Mouse (Mus musculus) T-helper 1 cell (primary cell): ENCODE data around the gene Zmym4.
"Not testable (repeated sequence)": the region's sequence is repeated elsewhere in the genome, so short reads cannot be mapped to it uniquely, and the experiment has no call there.

Experiments
- in situ Hi-C: fragments of 300-600 bp; cut with MboI, MseI; formaldehyde crosslinking; loops from one replicate; pipeline ENCODE4 v1.15.1; 2025; ENCODE audit warnings: high pct_unique_total_duplicates

The Zmym4 gene

DNA sequence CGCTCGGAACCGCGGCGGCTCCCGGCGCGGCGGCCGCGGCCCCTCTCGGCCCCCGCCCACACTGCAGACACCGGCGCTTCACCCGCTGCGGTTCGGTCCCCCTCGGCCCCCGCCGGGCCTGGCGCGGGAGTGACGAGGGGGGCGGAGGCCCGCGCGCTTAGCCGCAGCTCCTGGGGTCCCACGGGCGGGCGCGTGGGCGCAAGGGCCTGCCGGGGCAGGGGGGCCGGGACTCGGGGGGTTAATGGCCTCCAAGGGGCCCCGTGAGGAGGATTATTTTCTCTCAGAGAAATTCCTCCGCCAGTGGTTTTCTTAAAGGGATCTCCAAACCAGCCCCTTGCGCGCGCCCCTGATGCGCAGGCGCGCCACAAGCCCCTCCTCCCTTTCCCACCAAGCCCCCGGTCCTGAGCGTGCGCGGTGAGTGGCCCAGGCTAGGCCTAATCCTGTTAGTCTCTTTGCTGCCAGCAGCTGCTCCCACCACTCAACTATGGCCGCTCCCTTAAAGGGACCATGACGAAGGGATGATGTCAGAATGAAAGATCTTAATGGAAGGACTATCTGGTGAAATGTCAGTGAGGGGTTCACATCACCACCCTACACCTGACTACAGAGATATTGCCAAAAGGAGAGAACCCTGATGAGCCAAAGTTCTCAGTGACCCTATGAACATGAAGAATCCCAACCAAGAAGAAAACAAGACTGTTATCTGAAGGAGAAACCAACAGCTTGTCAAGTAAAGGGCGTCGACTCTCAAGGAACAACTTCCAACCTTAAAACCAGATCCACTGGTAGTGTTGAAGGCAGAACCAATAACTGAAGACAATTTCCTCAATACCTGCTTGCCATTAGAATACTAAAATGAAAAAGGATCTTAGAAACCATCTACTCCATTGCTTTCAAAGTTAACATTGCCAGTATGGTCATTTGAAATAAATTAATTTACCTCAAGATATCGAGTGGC is at the start of gene Zmym4:
Zmym4 (minus strand) TSS at position 272 of the 958 bp plus-strand sequence.
- in situ Hi-C loops = no loop called here

DNA sequence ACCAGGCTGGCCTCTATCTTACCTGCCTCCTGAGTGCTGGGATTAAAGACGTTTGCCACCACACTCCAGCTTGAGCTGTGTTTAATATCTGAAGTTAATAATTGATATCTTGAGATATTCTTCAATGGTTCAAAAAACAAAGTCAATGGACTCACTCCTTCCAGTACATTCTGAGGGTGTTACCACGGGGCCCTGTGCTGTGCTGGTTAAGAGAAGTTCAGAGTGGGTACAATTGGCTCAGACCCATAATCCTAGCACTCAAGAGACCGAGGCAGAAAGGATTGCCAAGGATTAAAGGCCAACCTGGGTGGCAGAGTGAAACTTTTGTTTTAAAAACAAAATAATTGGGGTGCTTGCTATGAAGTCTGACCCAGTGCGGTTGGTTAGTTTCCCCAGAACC is 48.4 kb upstream of the Zmym4 start:
- in situ Hi-C loops = no loop called here

GRCm38 (mm10) chr4:127015294-127015993 is 47.5 kb upstream of the Zmym4 start:
- in situ Hi-C loops = not testable (repeated sequence)

- in situ Hi-C loops = no loop called here
These were observed 37.4 kb upstream of the Zmym4 start for GRCm38 (mm10) chr4:127005113-127005936.

DNA sequence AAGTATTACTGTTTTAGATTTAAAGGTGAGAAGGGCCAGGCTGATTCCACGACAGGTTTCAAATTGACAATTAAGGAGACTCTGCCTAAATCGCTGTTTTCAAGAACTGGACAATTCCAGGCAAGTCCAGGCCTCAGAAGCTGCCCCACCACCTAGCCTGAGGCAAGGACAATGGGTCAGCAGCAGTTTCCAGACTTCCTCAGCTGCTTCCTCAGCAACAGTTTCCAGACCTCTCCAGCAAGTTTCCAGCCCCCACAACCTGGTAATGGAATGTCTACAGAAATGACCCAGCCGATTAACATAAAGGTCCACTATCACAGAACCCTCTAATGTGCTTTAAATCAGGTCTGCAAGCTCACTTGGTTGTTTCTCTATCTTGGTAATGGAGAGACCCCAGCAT is 36.4 kb upstream of the Zmym4 start:
- in situ Hi-C loops = no loop called here

DNA sequence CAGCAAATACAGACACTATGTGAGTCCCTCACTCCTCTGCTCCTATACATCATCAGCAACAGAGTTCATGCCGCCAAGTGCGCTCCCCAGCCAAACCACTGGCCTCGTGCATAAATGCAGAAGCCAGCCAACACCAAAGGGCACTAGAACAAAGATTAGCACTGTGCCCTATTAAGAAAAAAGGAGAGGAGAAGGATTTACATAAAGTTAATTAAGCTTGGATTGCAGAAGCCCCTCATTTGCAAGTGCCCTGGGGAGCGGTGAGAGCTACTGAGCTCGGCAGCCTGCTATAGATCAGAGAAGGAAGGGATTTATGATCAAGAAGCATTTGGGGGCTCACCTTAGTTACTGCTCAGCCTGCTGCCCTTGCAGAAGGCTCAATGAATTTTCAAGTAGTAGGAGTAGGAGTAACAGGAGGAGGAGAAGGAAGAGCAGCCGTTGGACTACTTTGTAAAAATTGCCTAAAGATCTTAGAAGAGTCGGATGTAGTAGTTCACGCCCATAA is 32.7 kb upstream of the Zmym4 start:
- in situ Hi-C loops = no loop called here

- in situ Hi-C loops = not testable (repeated sequence)
These were observed 31.4 kb upstream of the Zmym4 start for GRCm38 (mm10) chr4:126999372-126999771.

GRCm38 (mm10) chr4:126992356-126992755 is 24.4 kb upstream of the Zmym4 start:
- in situ Hi-C loops = no loop called here

DNA sequence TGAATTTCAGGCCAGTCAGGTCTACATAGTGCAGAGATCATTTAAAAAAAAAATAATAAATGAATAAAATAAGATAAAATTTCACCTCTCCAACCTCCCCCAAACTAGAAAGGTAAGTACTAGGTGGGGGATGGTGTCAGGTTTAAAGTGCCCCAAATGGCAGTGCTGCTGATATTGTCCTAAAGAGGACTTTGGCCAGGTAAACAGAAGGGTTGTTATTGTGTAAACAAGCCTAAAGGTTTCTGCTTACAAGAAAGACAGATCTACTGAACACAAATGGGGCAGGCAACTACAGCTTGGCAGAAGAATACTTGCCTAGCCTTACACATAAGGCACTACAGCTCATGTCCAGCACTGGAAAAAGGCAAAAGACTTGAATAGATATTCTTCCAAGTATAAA is 22.6 kb upstream of the Zmym4 start:
- in situ Hi-C loops = no loop called here

DNA sequence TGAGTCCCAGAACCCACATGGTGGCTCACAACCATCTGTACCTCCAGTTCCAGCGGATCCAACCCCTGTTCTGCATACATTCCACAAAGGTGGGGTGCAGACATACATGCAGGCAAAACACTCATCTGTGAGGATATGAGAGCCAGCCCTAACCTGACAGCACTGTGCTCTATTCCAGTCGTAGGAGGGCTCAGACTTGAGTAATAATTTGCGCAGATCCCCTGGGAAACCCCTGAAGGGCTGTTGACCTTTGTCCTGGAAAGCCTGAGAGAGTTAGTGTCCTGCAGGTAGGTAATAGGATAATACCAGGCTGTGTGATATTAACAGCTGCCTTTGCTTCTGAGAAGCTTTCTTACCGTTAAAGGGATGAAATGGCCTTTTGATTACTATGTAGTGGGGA is 20.6 kb upstream of the Zmym4 start:
- in situ Hi-C loops = no loop called here

DNA sequence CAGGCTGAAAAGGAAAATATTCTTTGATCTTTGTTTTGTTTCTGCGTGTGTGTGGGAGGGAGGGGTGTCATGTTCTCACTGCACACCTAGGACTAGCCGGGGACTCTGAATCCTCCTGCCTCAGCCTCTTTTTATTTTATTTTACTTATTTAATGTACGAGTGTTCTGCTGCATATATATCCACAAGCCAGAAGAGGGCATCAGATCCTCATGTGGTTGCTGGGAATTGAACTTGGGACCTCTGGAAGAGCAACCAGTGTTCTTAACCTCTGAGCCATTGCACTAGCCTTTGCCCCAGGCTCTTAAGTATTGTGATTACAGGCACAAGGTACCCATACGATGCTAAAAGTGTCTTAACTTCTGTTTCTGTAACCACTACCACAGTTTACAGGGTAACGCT is 18.8 kb upstream of the Zmym4 start:
- in situ Hi-C loops = no loop called here

DNA sequence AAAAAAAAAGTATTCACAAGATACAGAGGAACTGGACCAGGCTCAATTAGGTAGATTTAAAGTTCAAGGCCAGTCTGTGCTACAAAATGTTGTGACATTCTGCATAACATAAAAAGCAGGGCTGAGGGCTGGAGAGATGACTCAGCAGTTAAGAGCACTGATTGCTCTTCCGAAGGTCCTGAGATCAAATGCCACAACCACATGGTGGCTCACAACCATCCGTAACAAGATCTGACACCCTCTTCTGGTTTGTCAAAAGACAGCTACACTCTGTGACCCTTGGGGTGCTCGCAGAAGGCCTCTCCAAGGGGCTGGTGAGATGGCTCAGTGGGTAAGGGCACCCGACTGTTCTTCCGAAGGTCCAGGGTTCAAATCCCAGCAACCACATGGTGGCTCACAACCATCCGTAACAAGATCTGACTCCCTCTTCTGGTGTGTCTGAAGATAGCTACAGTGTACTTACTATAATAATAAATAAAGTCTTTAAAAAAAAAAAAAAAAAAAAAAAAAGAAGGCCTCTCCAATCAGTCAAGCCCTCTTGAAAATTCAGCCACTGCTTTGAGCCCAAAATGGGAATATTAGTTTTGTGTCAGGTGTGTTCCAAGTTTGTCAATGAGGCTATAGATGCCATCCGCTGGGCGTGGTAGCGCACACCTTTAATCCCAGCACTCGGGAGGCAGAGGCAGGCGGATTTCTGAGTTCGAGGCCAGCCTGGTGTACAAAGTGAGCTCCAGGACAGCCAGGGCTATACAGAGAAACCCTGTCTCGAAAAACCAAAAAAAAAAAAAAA is 16.0 kb upstream of the Zmym4 start:
- in situ Hi-C loops = not testable (repeated sequence)

GRCm38 (mm10) chr4:126983321-126983720 is 15.4 kb upstream of the Zmym4 start:
- in situ Hi-C loops = no loop called here

DNA sequence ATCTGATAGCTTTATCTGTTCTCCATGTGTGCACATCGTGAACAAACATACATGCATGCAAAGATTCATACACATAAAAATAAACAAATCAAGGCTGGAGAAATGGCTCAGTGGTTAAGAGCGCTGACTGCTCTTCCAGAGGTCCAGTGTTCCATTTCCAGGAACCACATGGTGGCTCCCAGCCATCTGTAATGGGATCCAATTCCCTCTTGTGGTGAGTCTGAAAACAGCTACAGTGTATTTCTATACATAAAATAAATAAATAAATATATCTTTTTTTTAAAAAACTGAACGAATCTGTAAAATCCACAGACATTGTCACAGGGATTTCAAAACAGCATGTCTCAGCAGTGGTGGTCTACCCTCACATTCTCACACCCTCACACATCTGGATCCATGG is 10.8 kb upstream of the Zmym4 start:
- in situ Hi-C loops = no loop called here

DNA sequence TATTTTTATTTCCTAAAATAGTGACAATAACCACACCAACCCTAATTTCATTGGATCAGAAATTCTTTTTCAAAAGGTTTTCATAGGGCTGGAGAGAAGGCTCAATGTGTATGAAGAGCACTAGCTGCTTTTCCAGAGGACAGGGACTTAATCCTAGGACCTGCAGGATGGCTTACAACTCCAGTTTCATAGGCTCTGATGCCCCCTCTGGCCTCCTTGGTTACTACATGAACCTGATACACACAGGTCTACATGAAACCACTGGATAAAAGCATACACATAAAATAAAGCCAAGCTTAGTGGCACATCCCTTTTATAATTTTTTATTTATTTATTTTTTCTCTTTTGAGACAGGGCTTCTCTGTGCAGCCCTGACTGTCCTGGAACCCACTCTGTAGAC is 9.5 kb upstream of the Zmym4 start:
- in situ Hi-C loops = no loop called here

DNA sequence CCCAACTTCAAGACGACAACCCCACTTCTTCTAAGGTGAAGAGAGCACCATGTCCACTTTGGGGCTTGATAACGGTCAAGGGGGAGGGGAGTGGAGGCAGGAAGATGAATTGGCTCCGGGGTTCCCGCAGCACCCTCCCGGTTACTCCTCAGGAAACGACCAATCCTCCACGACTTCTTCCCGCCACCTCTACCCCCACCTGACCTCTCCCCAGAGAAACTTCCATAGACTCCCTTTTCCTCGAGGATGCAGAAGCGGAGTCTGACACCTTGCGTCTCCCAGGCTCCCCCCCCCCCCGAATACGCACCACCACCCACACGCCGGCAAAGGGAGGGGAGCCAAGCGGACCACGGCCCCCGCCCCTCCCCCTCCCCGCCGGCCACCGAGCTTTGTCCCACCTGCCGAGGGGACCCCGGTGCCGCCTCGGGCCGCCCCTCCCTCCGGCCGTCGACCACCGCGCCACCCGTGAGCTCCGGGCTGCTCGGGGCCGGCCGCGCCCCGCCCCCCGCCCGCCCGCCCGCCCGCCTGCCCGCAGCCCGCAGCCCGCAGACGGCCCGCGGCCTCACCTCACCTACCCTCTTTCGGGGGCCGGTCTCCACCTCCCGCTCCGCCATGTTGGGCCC is 583 bp downstream of the Zmym4 start:
- in situ Hi-C loops = no loop called here

GRCm38 (mm10) chr4:126958682-126959081 is 9.3 kb downstream of the Zmym4 start:
- in situ Hi-C loops = no loop called here

GRCm38 (mm10) chr4:126958261-126958660 is 9.7 kb downstream of the Zmym4 start:
- in situ Hi-C loops = no loop called here

GRCm38 (mm10) chr4:126957434-126957833 is 10.5 kb downstream of the Zmym4 start:
- in situ Hi-C loops = no loop called here

DNA sequence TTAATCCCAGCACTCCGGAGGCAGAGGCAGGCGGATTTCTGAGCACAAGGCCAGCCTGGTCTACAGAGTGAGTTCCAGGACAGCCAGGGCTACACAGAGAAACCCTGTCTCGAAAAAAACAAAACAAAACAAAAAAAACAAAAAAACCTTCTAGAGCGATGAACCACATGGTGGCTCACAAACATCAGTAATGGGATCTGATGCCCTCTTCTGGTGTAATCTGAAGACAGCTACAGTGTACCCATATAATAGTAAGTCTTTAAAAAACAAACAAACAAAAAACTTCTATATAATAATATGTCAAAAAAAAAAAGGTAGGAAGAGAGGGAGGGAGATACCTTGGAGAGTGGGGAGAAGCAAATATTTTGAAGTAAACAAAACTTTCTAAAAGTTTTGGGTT is 17.1 kb downstream of the Zmym4 start:
- in situ Hi-C loops = not testable (repeated sequence)

DNA sequence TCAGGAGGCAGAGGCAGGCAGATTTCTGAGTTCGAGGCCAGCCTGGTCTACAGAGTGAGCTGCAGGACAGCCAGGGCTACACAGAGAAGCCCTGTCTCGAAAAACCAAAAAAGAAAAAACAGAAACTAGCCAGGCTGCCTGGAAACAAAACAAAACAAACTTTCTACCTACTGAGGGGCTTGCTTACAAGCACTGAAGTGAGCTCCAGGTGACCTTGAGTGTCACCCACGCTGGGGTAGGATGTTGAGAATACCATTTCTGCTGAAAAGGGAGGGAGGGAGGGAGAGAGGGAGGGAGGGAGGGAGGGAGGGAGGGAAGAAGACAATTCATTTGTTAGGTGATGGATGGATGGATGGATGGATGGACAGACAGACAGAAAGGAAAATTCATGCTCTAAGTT is 24.5 kb downstream of the Zmym4 start:
- in situ Hi-C loops = no loop called here
